Mouse (Mus musculus): Measurements from ENCODE around the gene Strbp.

GRCm38 (mm10) chr2:37747909-37748308 is 44.2 kb upstream of the Strbp start:
- no peak for TF ChIP-seq POLR2A (IDR thresholded peaks at IDR 0.05; ENCODE audit: low read depth, low read length)
- TF ChIP-seq CTCF (conservative IDR thresholded peaks at IDR 0.05; ENCODE audit: insufficient read depth, insufficient read length, low read depth, low read length): no peak
